Mouse (Mus musculus) spleen, adult 2 months (tissue): Measurements from ENCODE around the gene Uri1.

Experiments
- CTCF ChIP-seq: fragments of 200-500 bp; IDR thresholded peaks from 2 replicates; pipeline ENCODE4 v1.5.1; 2011; ENCODE audit warnings: mild to moderate bottlenecking, inconsistent platforms; ENCODE audit not compliant: insufficient read depth, insufficient read length, insufficient replicate concordance; ENCODE audit errors: extremely low read depth
- POLR2A ChIP-seq: fragments of 200-500 bp; IDR thresholded peaks from 2 replicates; pipeline ENCODE4 v1.6.1; 2011; ENCODE audit warnings: low read depth, low read length, inconsistent platforms

DNA sequence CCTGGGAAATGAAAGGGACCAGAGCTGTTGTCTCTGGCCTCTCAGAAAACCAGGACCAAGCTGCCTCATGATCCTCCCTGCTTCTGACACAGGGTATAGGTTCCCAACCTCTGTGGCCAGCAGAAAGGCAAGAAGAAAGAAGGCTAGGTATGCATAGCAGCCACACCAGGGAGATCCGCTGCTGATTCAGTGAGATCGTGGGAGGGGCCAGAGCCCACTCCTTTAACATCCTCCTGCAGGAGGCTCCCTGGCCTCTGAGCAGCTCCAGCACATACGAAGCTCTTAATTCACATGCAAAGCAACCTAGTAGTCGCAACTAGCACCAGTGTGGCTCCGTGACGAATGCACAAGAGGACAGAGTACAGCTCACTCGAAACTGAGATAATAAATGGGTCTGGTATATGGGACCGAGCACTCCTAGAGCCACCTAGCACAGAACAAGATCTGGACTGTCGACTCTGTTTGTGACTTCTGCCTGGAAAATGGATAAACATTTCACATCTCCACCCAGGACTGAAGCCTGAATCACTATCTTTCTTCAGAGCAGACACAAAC lies 89.5 kb downstream of the Uri1 start:
- TF ChIP-seq CTCF = no peak
- no peak for TF ChIP-seq POLR2A
